Mouse (Mus musculus) embryonic facial prominence, embryonic 12.5 days (tissue): ENCODE data around the gene Lrrc49. TPM values are rescaled to one million over a fixed set of nuclear protein-coding genes. Genes with fewer than 3 reads are reported as not detected.

ENCODE experiments used
- ATAC-seq: fragments of 200-750 bp; cut with Nextera tagmentation; 2 replicates; pipeline ENCODE4 v1.8.0; 2017; ENCODE audit not compliant: insufficient number of reproducible peaks, insufficient read depth, low FRiP score, low TSS enrichment
- H3K27ac ChIP-seq: fragments of 300-500 bp; sonication (generic); 2 replicates; pipeline ENCODE4 v1.5.1; 2016; ENCODE audit warnings: mild to moderate bottlenecking
- H3K27me3 ChIP-seq: fragments of 300-500 bp; sonication (generic); 2 replicates; pipeline ENCODE4 v1.6.1; 2016; ENCODE audit warnings: mild to moderate bottlenecking, moderate library complexity
- H3K36me3 ChIP-seq: fragments of 300-500 bp; sonication (generic); 2 replicates; pipeline ENCODE4 v1.6.1; 2016; ENCODE audit warnings: mild to moderate bottlenecking
- H3K4me1 ChIP-seq: fragments of 300-500 bp; sonication (generic); 2 replicates; pipeline ENCODE4 v1.6.1; 2016
- H3K4me2 ChIP-seq: fragments of 300-500 bp; sonication (generic); replicated peaks from 2 replicates; pipeline ENCODE4 v1.6.1; 2016; ENCODE audit warnings: mild to moderate bottlenecking, moderate library complexity
- H3K4me3 ChIP-seq: fragments of 300-500 bp; sonication (generic); 2 replicates; pipeline ENCODE4 v1.5.1; 2016; ENCODE audit warnings: mild to moderate bottlenecking
- H3K9ac ChIP-seq: fragments of 300-500 bp; sonication (generic); 2 replicates; pipeline ENCODE4 v1.6.1; 2016; ENCODE audit warnings: mild to moderate bottlenecking, moderate library complexity
- H3K9me3 ChIP-seq: fragments of 300-500 bp; sonication (generic); 2 replicates; pipeline ENCODE4 v1.6.1; 2016; ENCODE audit warnings: mild to moderate bottlenecking, moderate library complexity
- WGBS: fragments of 180-500 bp; shearing (Covaris S2); methylation state at CpG from one replicate; pipeline ENCODE4 v1.1.7; 2016; 5-methylcytosine and 5-hydroxymethylcytosine counted together
- polyA plus RNA-seq: library from polyadenylated mRNA; unstranded; fragments of >200 nt; fragmentation: Nextera tagmentation; extraction: Ambion mirVana; gene quantifications from 2 replicates; pipeline ENCODE4 v1.2.1, GENCODE M21; 2016

The Lrrc49 gene
- polyA plus RNA-seq, 1 experiment from 2014 or later = 29.3 TPM

- H3K36me3 ChIP-seq = peaks cover 20% of the 10 kb centered on the region
- WGBS = 94% methylated on average over 6 of the region's 6 CpGs
- H3K9me3 ChIP-seq = no peaks in the 10 kb centered on the region
- H3K9ac ChIP-seq = no peak overlapping the region
- no peak overlapping the region for H3K4me3 ChIP-seq
- H3K4me1 ChIP-seq = no peaks in the 10 kb centered on the region
- no peak for ATAC-seq
- no peak overlapping the region for H3K4me2 ChIP-seq
- no peaks in the 10 kb centered on the region for H3K27me3 ChIP-seq
- H3K27ac ChIP-seq = no peak overlapping the region
Measured at GRCm38 (mm10) chr9:60672568-60672967, 15.4 kb downstream of the Lrrc49 start.

GRCm38 (mm10) chr9:60668886-60669285 lies 19.1 kb downstream of the Lrrc49 start:
- Histone ChIP-seq H3K4me2 (no peak overlapping the region), H3K9ac (no peak overlapping the region), H3K36me3 (peaks cover 17% of the 10 kb centered on the region), H3K4me1 (no peaks in the 10 kb centered on the region), H3K27me3 (no peaks in the 10 kb centered on the region), H3K9me3 (no peaks in the 10 kb centered on the region), H3K27ac (no peak overlapping the region), H3K4me3 (no peak overlapping the region)
- WGBS = 91% methylated on average over 6 of the region's 6 CpGs
- ATAC-seq = no peak

- Histone ChIP-seq H3K4me1 (no peaks in the 10 kb centered on the region), H3K27ac (no peak overlapping the region), H3K27me3 (no peaks in the 10 kb centered on the region), H3K9ac (no peak overlapping the region), H3K4me3 (no peak overlapping the region), H3K9me3 (no peaks in the 10 kb centered on the region), H3K4me2 (no peak overlapping the region), H3K36me3 (peaks cover 17% of the 10 kb centered on the region)
- WGBS = 92% methylated on average over 3 of the region's 3 CpGs
- ATAC-seq = no peak
Measured at GRCm38 (mm10) chr9:60665535-60665934, 22.4 kb downstream of the Lrrc49 start.

GRCm38 (mm10) chr9:60664866-60665265 lies 23.1 kb downstream of the Lrrc49 start:
- no peaks in the 10 kb centered on the region for H3K9me3 ChIP-seq
- no peaks in the 10 kb centered on the region for H3K4me1 ChIP-seq
- no peak overlapping the region for H3K4me2 ChIP-seq
- H3K27me3 ChIP-seq = no peaks in the 10 kb centered on the region
- H3K36me3 ChIP-seq = peaks cover 17% of the 10 kb centered on the region
- H3K27ac ChIP-seq = no peak overlapping the region
- 88% methylated on average over 5 of the region's 5 CpGs for WGBS
- H3K4me3 ChIP-seq = no peak overlapping the region
- no peak for ATAC-seq
- no peak overlapping the region for H3K9ac ChIP-seq

DNA sequence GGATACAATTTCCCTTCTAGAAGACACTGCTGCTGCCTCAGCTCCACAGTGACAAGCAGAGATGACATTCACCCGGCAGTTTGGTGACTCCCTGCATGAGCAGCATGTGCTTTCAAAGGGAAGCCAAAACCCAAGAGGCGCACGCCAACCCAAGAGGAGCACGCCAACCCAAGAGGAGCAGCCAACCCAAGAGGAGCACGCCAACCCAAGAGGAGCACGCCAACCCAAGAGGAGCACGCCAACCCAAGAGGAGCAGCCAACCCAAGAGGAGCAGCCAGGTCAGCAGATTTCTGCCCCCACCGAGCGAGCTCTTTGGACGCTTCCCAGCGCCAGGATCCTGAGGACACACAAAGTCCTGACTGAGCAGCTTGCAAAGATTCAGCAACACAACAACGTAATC lies 23.6 kb downstream of the Lrrc49 start:
- ATAC-seq = no peak
- H3K9me3 ChIP-seq = no peaks in the 10 kb centered on the region

DNA sequence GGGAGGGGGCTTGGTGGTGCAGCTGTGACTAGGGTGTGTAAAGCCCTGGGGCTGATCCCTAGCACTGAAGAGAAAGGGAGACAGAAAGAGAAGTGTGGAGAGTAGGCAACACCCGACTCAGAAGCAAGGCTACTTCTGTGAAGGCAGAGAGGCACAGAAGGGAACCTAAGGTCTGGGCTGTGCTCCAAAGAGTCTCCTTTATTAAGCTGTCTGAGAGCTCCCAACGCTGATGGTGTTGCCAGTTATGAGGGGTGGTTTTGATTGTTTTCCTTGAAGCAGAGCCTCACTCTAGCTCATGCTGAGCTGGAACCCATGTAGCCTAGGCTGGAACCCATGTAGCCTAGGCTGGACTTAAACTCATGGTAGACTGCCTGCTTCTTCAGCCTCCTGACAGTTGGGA lies 25.0 kb downstream of the Lrrc49 start:
- no peak overlapping the region for H3K4me2 ChIP-seq
- H3K27ac ChIP-seq = no peak overlapping the region
- WGBS = 92% methylated on average over 2 of the region's 2 CpGs
- H3K36me3 ChIP-seq = peaks cover 10% of the 10 kb centered on the region
- H3K4me1 ChIP-seq = no peaks in the 10 kb centered on the region
- H3K27me3 ChIP-seq = no peaks in the 10 kb centered on the region
- no peak overlapping the region for H3K9ac ChIP-seq
- no peaks in the 10 kb centered on the region for H3K9me3 ChIP-seq
- ATAC-seq = no peak
- H3K4me3 ChIP-seq = no peak overlapping the region

More for the DNA sequence above, 23.6 kb downstream of the Lrrc49 start:
- Histone ChIP-seq H3K27me3 (no peaks in the 10 kb centered on the region), H3K4me1 (no peaks in the 10 kb centered on the region), H3K4me2 (no peak overlapping the region), H3K9ac (no peak overlapping the region), H3K4me3 (no peak overlapping the region), H3K36me3 (peaks cover 17% of the 10 kb centered on the region), H3K27ac (no peak overlapping the region)
- 94% methylated on average over 12 of the region's 12 CpGs for WGBS

DNA sequence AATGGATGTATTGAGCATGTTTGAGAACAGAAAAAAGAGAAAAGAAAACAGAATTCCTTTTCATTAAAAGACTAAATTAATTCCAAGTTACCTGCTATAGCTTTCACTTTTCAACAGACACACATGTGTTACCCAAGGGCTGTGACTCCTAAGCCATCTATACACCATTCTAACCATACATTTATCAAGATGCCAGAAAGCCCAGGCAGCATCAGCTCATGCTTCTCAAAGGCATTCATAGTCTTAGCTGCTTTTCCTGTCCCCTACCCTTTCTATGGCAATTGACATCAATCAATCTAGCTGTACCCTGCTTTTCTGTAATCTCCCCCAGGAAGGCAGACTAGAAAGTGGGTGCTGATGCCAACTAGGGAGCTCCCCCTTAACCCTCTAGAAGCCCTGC lies 34.4 kb downstream of the Lrrc49 start:
- Histone ChIP-seq H3K4me3 (no peak overlapping the region), H3K4me1 (no peaks in the 10 kb centered on the region), H3K4me2 (no peak overlapping the region), H3K36me3 (no peaks in the 10 kb centered on the region), H3K9me3 (no peaks in the 10 kb centered on the region), H3K27ac (no peak overlapping the region), H3K9ac (no peak overlapping the region), H3K27me3 (no peaks in the 10 kb centered on the region)
- no peak for ATAC-seq

DNA sequence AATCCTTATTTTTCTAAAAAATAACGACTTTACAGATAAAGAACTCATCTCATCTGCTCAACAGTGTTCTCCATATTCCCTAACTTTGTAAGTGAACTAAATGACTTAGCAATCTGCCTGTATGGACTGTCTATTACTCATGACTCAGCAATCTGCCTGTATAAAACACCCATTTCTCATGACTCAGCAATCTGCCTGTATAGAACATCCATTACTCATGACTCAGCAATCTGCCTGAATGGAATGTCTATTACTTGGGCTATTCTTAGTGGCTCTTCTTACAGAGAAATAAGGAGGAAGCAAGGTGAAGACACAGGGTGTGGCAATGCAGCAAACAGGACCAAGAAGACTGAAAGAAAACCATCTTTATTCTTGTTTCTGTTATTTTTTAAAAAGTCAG lies 34.8 kb downstream of the Lrrc49 start:
- no peak for ATAC-seq
- Histone ChIP-seq H3K4me3 (no peak overlapping the region), H3K9ac (no peak overlapping the region), H3K4me2 (no peak overlapping the region), H3K27me3 (no peaks in the 10 kb centered on the region), H3K9me3 (no peaks in the 10 kb centered on the region), H3K4me1 (no peaks in the 10 kb centered on the region), H3K36me3 (no peaks in the 10 kb centered on the region), H3K27ac (no peak overlapping the region)
- 89% methylated on average over 1 of the region's 1 CpGs for WGBS

DNA sequence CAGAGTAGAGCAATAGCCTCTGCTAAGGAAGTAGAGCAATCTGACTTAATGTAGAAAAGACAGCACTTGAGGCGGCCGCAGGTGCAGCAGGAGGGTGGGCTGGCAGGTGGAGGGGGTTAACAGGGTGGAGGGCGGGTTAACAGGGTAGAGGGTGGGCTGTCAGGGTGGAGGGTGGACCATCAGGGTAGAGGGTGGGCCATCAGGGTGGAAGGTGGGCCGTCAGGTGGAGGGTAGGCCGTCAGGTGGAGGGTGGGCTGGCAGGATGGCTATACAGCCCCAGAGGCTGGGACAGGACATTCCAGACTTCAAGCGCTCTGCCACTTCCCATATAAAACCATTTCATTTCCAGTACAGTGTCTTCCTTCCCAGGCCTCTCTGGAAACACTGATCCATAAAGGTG lies 37.7 kb downstream of the Lrrc49 start:
- no peak overlapping the region for H3K27ac ChIP-seq
- H3K36me3 ChIP-seq = no peaks in the 10 kb centered on the region
- WGBS = 75% methylated on average over 6 of the region's 6 CpGs
- ATAC-seq = no peak
- H3K4me2 ChIP-seq = no peak overlapping the region
- H3K4me3 ChIP-seq = no peak overlapping the region
- H3K4me1 ChIP-seq = no peaks in the 10 kb centered on the region
- H3K9ac ChIP-seq = no peak overlapping the region
- no peaks in the 10 kb centered on the region for H3K9me3 ChIP-seq
- H3K27me3 ChIP-seq = no peaks in the 10 kb centered on the region

GRCm38 (mm10) chr9:60648981-60649975 lies 38.7 kb downstream of the Lrrc49 start:
- Histone ChIP-seq H3K4me2 (no peak overlapping the region), H3K36me3 (no peaks in the 10 kb centered on the region), H3K27ac (no peak overlapping the region), H3K9me3 (no peaks in the 10 kb centered on the region), H3K4me1 (no peaks in the 10 kb centered on the region), H3K9ac (0 out of 2 replicates have a peak overlapping the region, but pooled peaks have one; percentile 15), H3K27me3 (no peaks in the 10 kb centered on the region), H3K4me3 (no peak overlapping the region)
- no peak for ATAC-seq
- WGBS = 57% methylated on average over 18 of the region's 18 CpGs

DNA sequence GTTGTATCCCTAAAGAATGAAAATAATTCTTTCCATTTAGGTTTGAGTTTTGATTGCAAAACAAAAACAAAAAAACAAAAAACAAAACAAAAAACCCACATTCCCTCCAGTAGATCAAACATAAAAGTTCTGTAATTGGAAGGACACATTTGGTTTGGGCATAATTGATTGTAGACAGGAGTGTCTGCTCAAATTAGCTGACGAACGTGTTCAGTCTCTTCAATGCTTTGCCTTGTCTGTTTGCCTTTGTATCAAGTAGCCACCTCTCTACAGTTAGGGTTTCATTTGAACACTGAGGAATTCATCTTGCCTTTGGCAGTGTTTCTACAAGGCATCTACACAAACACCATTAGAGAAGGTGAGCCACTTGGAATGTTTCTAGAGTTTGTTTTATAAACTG lies 54.4 kb downstream of the Lrrc49 start:
- no peak overlapping the region for H3K4me2 ChIP-seq
- no peaks in the 10 kb centered on the region for H3K36me3 ChIP-seq
- H3K9me3 ChIP-seq = no peaks in the 10 kb centered on the region
- no peak overlapping the region for H3K27ac ChIP-seq
- ATAC-seq = no peak
- H3K27me3 ChIP-seq = no peaks in the 10 kb centered on the region
- H3K9ac ChIP-seq = no peak overlapping the region
- no peak overlapping the region for H3K4me3 ChIP-seq
- 28% methylated on average over 2 of the region's 2 CpGs for WGBS
- peaks cover 3% of the 10 kb centered on the region; the same call in 1 of the 2 replicates for H3K4me1 ChIP-seq

- WGBS = 82% methylated on average over 7 of the region's 7 CpGs
- Histone ChIP-seq H3K27me3 (no peaks in the 10 kb centered on the region), H3K27ac (no peak overlapping the region)
Measured at GRCm38 (mm10) chr9:60626311-60626791, 61.6 kb downstream of the Lrrc49 start.

More at GRCm38 (mm10) chr9:60626311-60626791, 61.6 kb downstream of the Lrrc49 start:
- no peak overlapping the region for H3K9ac ChIP-seq
- no peak overlapping the region for H3K4me3 ChIP-seq
- no peaks in the 10 kb centered on the region for H3K9me3 ChIP-seq
- ATAC-seq = no peak
- peaks cover 3% of the 10 kb centered on the region; the same call in 1 of the 2 replicates for H3K4me1 ChIP-seq
- no peaks in the 10 kb centered on the region for H3K36me3 ChIP-seq
- H3K4me2 ChIP-seq = no peak overlapping the region
